ENCODE assay signal across 17 mouse cellular contexts in genomic region chr7:89183928-89184327, GRCm38 (mm10).
DNase-seq lines count a peak whose midpoint lies in the region; ATAC-seq and TF ChIP-seq lines count a peak whose summit lies in the region.
"Had no signal": no experiment of that assay in that cellular context is flagged by ENCODE, and none has a peak within 500 bp of the region (broad histone marks: within the 10 kb centered on the region; RNA-seq: fewer than 3 reads in every experiment).

No protein-coding gene starts in this region.

- H3K4me3 ChIP-seq in lung, embryonic 14.5 days (ENCODE audit: low read depth, low read length) = no peak overlapping the region
- H3K4me3 ChIP-seq in stomach, embryonic 16.5 days (replicated peaks; ENCODE audit: low read length) = no peak overlapping the region
- H3K4me3 ChIP-seq: midbrain, embryonic 12.5 days had no signal

- H3K27ac ChIP-seq in lung, embryonic 14.5 days (ENCODE audit: low read depth) = no peak overlapping the region; the same call in 1 of the 2 replicates
- H3K27ac ChIP-seq in stomach, embryonic 16.5 days (ENCODE audit: low read length) = peak overlapping the region; percentile 80
- H3K27ac ChIP-seq: midbrain, embryonic 12.5 days had no signal

- no peak for TF ChIP-seq CTCF in lung, embryonic 14.5 days (IDR thresholded peaks at IDR 0.05; ENCODE audit: low read depth)

- 0 out of 2 replicates have a peak, but pooled peaks have one; percentile 52 for ATAC-seq in cerebellum, adult (ENCODE audit: insufficient number of reproducible peaks, low FRiP score, low TSS enrichment)
- no peak for ATAC-seq in lung, embryonic 14.5 days (ENCODE audit: insufficient read depth)
- ATAC-seq in stomach, embryonic 16.5 days (ENCODE audit: insufficient read depth, low FRiP score) = 0 out of 2 replicates have a peak, but pooled peaks have one; percentile 26
- ATAC-seq: forebrain, embryonic 14.5 days; hindbrain, embryonic 16.5 days had no signal

- H3K4me1 ChIP-seq in lung, embryonic 14.5 days (ENCODE audit: insufficient read depth) = no peaks in the 10 kb centered on the region
- peaks cover 11% of the 10 kb centered on the region for H3K4me1 ChIP-seq in stomach, embryonic 16.5 days (ENCODE audit: control insufficient read depth, insufficient read depth, low read length)
- H3K4me1 ChIP-seq: midbrain, embryonic 12.5 days had no signal

- H3K9ac ChIP-seq in lung, embryonic 14.5 days = no peak overlapping the region
- no peak overlapping the region for H3K9ac ChIP-seq in stomach, embryonic 16.5 days (ENCODE audit: low read length)
- H3K9ac ChIP-seq: midbrain, embryonic 12.5 days had no signal

- H3K27me3 ChIP-seq in lung, embryonic 14.5 days (ENCODE audit: insufficient read depth, low read length) = no peaks in the 10 kb centered on the region
- H3K27me3 ChIP-seq in stomach, embryonic 16.5 days (ENCODE audit: control insufficient read depth, insufficient read depth, low read length) = no peaks in the 10 kb centered on the region
- H3K27me3 ChIP-seq: midbrain, embryonic 12.5 days had no signal

- no peaks in the 10 kb centered on the region for H3K36me3 ChIP-seq in lung, embryonic 14.5 days (ENCODE audit: insufficient read depth)
- no peaks in the 10 kb centered on the region for H3K36me3 ChIP-seq in stomach, embryonic 16.5 days (ENCODE audit: control insufficient read depth, insufficient read depth, low read length)
- H3K36me3 ChIP-seq: midbrain, embryonic 12.5 days had no signal

- 51% methylated on average over 4 of the region's 4 CpGs for WGBS in lung, embryonic 14.5 days
- 44% methylated on average over 4 of the region's 4 CpGs for WGBS in stomach, embryonic 16.5 days

- H3K4me2 ChIP-seq in lung, embryonic 14.5 days = no peak overlapping the region
- no peak overlapping the region for H3K4me2 ChIP-seq in stomach, embryonic 16.5 days (ENCODE audit: low read depth, low read length)
- H3K4me2 ChIP-seq: midbrain, embryonic 12.5 days had no signal

- DNase-seq in cerebellum, adult 11 months = no peak
- DNase-seq in heart, postnatal 10 days = peak; percentile 41 to 67
- DNase-seq in heart, adult 11 months = no peak
- DNase-seq in lung, embryonic 14.5 days = peak; percentile 50
- DNase-seq in lung, adult 18-20 months = no peak
- no peak for DNase-seq in neural tube, embryonic 10.5 days (ENCODE audit: extremely low spot score, low spot score)
- DNase-seq: adrenal gland, postnatal 10 days; cerebellum, adult 9-11 months; gastrocnemius, postnatal 25 days; kidney, adult 9 months; liver; lung, adult 2 months had no signal

- intact Hi-C loops in heart, postnatal 10 days (cut with DNase I) = no loop called here

- H3K9me3 ChIP-seq in lung, embryonic 14.5 days (ENCODE audit: low read depth, low read length) = no peaks in the 10 kb centered on the region
- H3K9me3 ChIP-seq in stomach, embryonic 16.5 days (replicated peaks; ENCODE audit: control insufficient read depth, low read length) = no peaks in the 10 kb centered on the region
- H3K9me3 ChIP-seq: midbrain, embryonic 12.5 days had no signal

Comparison
In these comparisons a context has a peak if more than half of its experiments do, and no peak if none do; other contexts are left out.
1. DNase-seq: peak in heart, postnatal 10 days (2 of 2) and lung, embryonic 14.5 days (single experiment); none in cerebellum, adult 11 months (single experiment), heart, adult 11 months (single experiment), lung, adult 18-20 months (0 of 2) and neural tube, embryonic 10.5 days (single experiment).